Mouse (Mus musculus): ENCODE measurements around the gene Taar3. TPM values are rescaled to one million over a fixed set of nuclear protein-coding genes. Genes with fewer than 3 reads are reported as not detected.

The Taar3 gene
- polyA plus RNA-seq (2012; rRNA removed) = not detected in 2 replicates

DNA sequence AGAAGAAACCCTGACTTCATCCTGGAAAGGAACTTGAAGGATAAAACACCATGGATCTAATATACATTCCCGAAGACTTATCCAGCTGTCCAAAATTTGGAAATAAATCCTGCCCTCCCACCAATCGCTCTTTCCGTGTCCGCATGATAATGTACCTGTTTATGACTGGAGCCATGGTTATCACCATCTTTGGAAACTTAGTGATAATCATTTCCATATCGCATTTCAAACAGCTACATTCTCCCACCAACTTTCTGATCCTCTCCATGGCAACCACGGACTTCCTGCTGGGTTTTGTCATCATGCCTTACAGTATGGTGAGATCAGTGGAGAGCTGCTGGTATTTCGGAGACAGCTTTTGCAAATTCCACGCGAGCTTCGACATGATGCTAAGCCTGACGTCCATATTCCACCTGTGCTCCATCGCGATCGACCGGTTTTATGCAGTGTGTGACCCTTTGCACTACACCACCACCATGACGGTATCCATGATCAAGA lies at the start of gene Taar3:
Gene Taar3, plus strand, starts transcription at position 51 of the 498 bp plus-strand sequence.
- Histone ChIP-seq H3K4me3 (ENCODE audit: insufficient read depth, low read length) (0 out of 2 replicates have a peak within 1 kb of the TSS, but pooled peaks have one; percentile 3), H3K27ac (ENCODE audit: insufficient read depth, low read length) (no peak within 1 kb of the TSS), H3K4me1 (ENCODE audit: control insufficient read depth, insufficient read depth, low read length) (no peaks in the 10 kb centered on the region)
- TF ChIP-seq CTCF (IDR thresholded peaks at IDR 0.05; ENCODE audit: extremely low read depth, insufficient read depth, low read length) (no peak), POLR2A (IDR thresholded peaks at IDR 0.05; ENCODE audit: extremely low read depth, insufficient read depth, low read length) (no peak)

- Histone ChIP-seq H3K27ac (ENCODE audit: insufficient read depth, low read length) (no peak overlapping the region), H3K4me1 (ENCODE audit: control insufficient read depth, insufficient read depth, low read length) (no peaks in the 10 kb centered on the region), H3K4me3 (ENCODE audit: insufficient read depth, low read length) (no peak overlapping the region)
- TF ChIP-seq CTCF (IDR thresholded peaks at IDR 0.05; ENCODE audit: extremely low read depth, insufficient read depth, low read length) = no peak
- TF ChIP-seq POLR2A (IDR thresholded peaks at IDR 0.05; ENCODE audit: extremely low read depth, insufficient read depth, low read length) = no peak
Observed at GRCm38 (mm10) chr10:23901119-23901518, 48.2 kb upstream of the Taar3 start.

GRCm38 (mm10) chr10:23905661-23906060 lies 43.7 kb upstream of the Taar3 start:
- Histone ChIP-seq H3K27ac (ENCODE audit: insufficient read depth, low read length) (no peak overlapping the region), H3K4me3 (ENCODE audit: insufficient read depth, low read length) (no peak overlapping the region), H3K4me1 (ENCODE audit: control insufficient read depth, insufficient read depth, low read length) (no peaks in the 10 kb centered on the region)
- TF ChIP-seq CTCF (IDR thresholded peaks at IDR 0.05; ENCODE audit: extremely low read depth, insufficient read depth, low read length) (no peak), POLR2A (IDR thresholded peaks at IDR 0.05; ENCODE audit: extremely low read depth, insufficient read depth, low read length) (no peak)

- no peak within 1 kb of the TSS for H3K27ac ChIP-seq (ENCODE audit: insufficient read depth, low read length)
- H3K4me3 ChIP-seq (ENCODE audit: insufficient read depth, low read length) = no peak within 1 kb of the TSS
- H3K4me1 ChIP-seq (ENCODE audit: control insufficient read depth, insufficient read depth, low read length) = no peaks in the 10 kb centered on the region
- TF ChIP-seq CTCF (IDR thresholded peaks at IDR 0.05; ENCODE audit: extremely low read depth, insufficient read depth, low read length) (no peak), POLR2A (IDR thresholded peaks at IDR 0.05; ENCODE audit: extremely low read depth, insufficient read depth, low read length) (no peak)
Observed at GRCm38 (mm10) chr10:23920056-23920455, 29.3 kb upstream of the Taar3 start, which contains the start of gene Taar1. Gene Taar1, plus strand, starts transcription at chr10:23920356.

DNA sequence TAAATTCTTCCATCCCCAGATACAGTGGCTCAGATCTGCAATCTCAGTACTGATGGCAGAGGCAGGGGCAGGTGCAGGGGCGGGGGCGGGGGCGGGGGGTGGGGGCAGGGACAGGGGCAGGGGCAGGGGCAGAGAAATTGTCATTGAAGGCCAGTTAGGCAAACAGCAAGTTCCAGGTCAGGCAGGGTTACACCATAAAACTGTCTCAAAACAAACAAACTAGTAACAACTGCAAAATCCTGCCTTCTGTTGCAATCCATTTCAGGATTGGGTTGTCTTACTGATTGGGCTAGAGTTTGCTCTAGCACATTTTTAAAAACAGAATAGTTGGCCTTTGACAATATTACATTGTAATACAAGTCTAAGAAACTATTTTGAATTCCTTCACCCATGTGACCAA lies 26.9 kb upstream of the Taar3 start:
- TF ChIP-seq CTCF (IDR thresholded peaks at IDR 0.05; ENCODE audit: extremely low read depth, insufficient read depth, low read length) = no peak
- no peak for TF ChIP-seq POLR2A (IDR thresholded peaks at IDR 0.05; ENCODE audit: extremely low read depth, insufficient read depth, low read length)
- no peaks in the 10 kb centered on the region for H3K4me1 ChIP-seq (ENCODE audit: control insufficient read depth, insufficient read depth, low read length)
- no peak overlapping the region for H3K4me3 ChIP-seq (ENCODE audit: insufficient read depth, low read length)
- H3K27ac ChIP-seq (ENCODE audit: insufficient read depth, low read length) = no peak overlapping the region

- Histone ChIP-seq H3K4me1 (ENCODE audit: control insufficient read depth, insufficient read depth, low read length) (no peaks in the 10 kb centered on the region), H3K27ac (ENCODE audit: insufficient read depth, low read length) (no peak overlapping the region), H3K4me3 (ENCODE audit: insufficient read depth, low read length) (no peak overlapping the region)
- TF ChIP-seq POLR2A (IDR thresholded peaks at IDR 0.05; ENCODE audit: extremely low read depth, insufficient read depth, low read length) = no peak
- TF ChIP-seq CTCF (IDR thresholded peaks at IDR 0.05; ENCODE audit: extremely low read depth, insufficient read depth, low read length) = no peak
Observed at GRCm38 (mm10) chr10:23923941-23924340, 25.4 kb upstream of the Taar3 start.

GRCm38 (mm10) chr10:23937613-23938012 lies 11.7 kb upstream of the Taar3 start:
- Histone ChIP-seq H3K4me3 (ENCODE audit: insufficient read depth, low read length) (no peak overlapping the region), H3K4me1 (ENCODE audit: control insufficient read depth, insufficient read depth, low read length) (no peaks in the 10 kb centered on the region), H3K27ac (ENCODE audit: insufficient read depth, low read length) (no peak overlapping the region)
- TF ChIP-seq POLR2A (IDR thresholded peaks at IDR 0.05; ENCODE audit: extremely low read depth, insufficient read depth, low read length) (no peak), CTCF (IDR thresholded peaks at IDR 0.05; ENCODE audit: extremely low read depth, insufficient read depth, low read length) (no peak)

DNA sequence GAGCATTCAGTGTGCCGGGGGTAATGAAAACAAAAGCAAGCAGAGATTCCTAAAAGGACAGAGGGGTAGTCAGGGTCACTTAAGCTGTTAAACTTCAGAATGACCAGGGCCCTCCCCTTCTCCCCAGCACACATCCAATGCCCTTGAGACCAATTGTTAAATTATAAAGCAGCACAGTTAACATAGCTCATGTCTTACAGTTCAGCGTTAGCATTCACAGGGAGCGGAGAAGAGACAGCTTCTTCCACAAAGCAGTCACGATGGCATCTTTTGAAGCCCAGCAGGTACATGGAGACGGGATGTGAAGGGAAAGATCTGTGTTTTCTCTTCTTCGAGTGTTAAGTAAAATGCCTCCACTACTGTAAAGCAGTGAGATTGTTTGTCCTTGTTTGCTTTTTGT lies 11.0 kb upstream of the Taar3 start, which contains the start of gene Taar2:
Gene Taar2, plus strand, starts transcription at position 261 of the 400 bp plus-strand sequence.
- no peaks in the 10 kb centered on the region for H3K4me1 ChIP-seq (ENCODE audit: control insufficient read depth, insufficient read depth, low read length)
- TF ChIP-seq CTCF (IDR thresholded peaks at IDR 0.05; ENCODE audit: extremely low read depth, insufficient read depth, low read length) (no peak), POLR2A (IDR thresholded peaks at IDR 0.05; ENCODE audit: extremely low read depth, insufficient read depth, low read length) (no peak)
- no peak within 1 kb of the TSS for H3K27ac ChIP-seq (ENCODE audit: insufficient read depth, low read length)
- H3K4me3 ChIP-seq (ENCODE audit: insufficient read depth, low read length) = no peak within 1 kb of the TSS

- no peak overlapping the region for H3K4me3 ChIP-seq (ENCODE audit: insufficient read depth, low read length)
- no peaks in the 10 kb centered on the region for H3K4me1 ChIP-seq (ENCODE audit: control insufficient read depth, insufficient read depth, low read length)
- TF ChIP-seq CTCF (IDR thresholded peaks at IDR 0.05; ENCODE audit: extremely low read depth, insufficient read depth, low read length) (no peak), POLR2A (IDR thresholded peaks at IDR 0.05; ENCODE audit: extremely low read depth, insufficient read depth, low read length) (no peak)
- no peak overlapping the region for H3K27ac ChIP-seq (ENCODE audit: insufficient read depth, low read length)
Observed at GRCm38 (mm10) chr10:23942465-23942864, 6.9 kb upstream of the Taar3 start.

DNA sequence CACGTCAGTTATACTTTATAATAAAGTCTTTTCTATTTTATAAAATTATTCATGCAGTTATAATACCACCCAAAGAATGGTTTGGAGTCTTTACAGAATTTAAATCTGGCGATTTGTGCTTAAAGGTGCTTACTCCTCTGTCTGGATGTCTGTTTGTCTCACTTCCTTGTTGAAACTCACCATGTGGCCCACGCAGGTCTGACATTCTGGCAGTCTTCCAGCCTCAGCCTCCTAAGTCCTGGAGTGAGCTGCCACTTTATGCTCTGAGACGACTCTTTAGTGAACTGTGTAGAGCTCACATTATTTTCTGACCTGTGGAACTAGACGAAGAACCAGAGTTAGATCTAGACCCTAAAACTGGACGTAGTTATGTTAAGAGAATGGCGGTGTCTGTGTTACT lies 1.3 kb upstream of the Taar3 start:
- Histone ChIP-seq H3K4me3 (ENCODE audit: insufficient read depth, low read length) (no peak overlapping the region), H3K4me1 (ENCODE audit: control insufficient read depth, insufficient read depth, low read length) (no peaks in the 10 kb centered on the region), H3K27ac (ENCODE audit: insufficient read depth, low read length) (no peak overlapping the region)
- TF ChIP-seq CTCF (IDR thresholded peaks at IDR 0.05; ENCODE audit: extremely low read depth, insufficient read depth, low read length) = no peak
- no peak for TF ChIP-seq POLR2A (IDR thresholded peaks at IDR 0.05; ENCODE audit: extremely low read depth, insufficient read depth, low read length)
